Mouse (Mus musculus) thymus, postnatal 4 days (tissue): Measurements from ENCODE around the gene Mavs.
"Not testable (repeated sequence)": the region's sequence is repeated elsewhere in the genome, so short reads cannot be mapped to it uniquely, and the experiment has no call there.

Experiments
- DNase-seq: peaks from one replicate; pipeline ENCODE4 v3.0.0; 2021

Mavs gene

GRCm38 (mm10) chr2:131211026-131211615 is 22.7 kb upstream of the Mavs start:
- DNase-seq = no peak

DNA sequence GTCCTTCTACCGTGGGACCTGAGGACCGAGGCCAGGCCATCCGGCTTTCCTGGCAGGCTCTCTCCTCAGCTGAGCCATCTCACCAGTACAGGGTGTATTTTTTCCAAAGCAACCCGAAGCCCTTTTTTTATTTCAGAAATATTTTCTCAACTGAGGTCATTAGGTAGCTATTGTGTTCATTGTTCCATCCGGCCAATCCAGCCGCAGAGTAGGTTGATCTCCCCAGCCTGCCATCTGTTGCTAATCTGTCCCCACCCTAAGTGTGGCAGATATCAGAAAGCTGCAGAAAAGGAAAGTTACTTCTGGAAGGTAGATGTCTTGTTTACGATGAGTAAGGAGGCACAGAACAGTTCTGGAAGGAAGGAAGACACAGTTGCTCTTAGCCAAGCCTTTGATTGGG is 20.1 kb upstream of the Mavs start:
- no peak for DNase-seq

DNA sequence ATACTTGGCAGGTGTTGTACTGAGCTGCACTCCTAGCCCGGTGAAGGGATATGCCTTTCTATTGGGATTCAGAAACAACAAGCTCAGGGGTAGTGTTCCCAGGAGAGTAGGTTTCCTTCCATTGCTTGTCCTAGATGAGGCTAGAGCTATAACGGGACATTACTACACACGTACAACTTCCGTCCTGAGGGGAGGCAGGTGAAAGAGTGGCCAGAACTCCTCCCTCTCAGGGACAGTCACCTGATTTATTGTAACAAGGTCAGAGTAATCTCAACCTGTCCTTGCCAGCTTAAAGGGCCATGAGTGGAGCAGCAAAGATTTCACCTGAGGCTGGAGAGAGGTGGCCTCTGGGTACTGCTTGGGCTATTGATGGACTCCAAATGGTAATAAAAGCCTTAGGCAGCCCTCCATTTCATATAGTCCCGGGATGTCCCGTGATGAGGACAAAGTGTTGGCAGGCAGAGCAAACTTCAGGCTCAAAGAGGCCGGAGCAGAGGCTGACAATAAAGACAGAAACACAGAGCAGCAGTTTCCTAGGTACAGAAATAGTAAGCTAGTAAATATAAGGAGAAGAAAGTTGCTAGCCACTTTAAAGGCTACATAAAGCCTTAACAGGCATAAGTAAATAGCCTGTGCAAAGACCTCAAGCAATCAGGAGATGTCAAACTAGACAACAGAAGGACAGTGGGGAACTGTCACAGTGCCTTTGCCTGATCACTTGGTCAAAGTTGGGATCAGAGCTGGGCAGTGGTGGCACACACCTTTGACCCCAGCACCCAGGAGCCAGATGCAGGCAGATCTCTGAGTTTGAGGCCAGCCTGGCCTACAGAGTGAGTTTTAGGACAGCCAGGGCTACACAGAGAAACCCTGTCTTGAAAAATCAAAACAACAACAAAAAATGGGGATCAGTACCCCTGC is 17.7 kb upstream of the Mavs start:
- no peak for DNase-seq

DNA sequence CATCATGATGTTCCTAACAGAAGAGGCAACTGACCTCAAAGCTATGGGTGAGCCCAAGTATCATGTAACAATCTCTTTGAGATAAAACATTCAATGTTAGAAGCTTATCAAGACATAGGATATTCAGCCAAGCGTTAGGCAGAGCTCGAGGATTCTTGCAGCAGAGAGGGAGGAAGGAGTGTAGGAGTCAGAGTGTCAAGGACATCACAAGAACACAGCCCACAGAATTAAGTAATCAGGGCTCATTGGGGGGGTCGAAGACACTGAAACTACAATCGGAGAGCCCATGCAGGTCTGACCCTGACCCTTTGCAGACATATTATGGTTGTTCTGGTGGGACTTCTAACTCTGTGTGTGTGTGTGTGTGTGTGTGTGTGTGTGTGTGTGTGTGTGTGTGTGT is 13.8 kb upstream of the Mavs start:
- no peak for DNase-seq

- DNase-seq = no peak
Observed at GRCm38 (mm10) chr2:131221853-131222515, 11.9 kb upstream of the Mavs start.

GRCm38 (mm10) chr2:131222562-131222961 is 11.3 kb upstream of the Mavs start:
- DNase-seq = no peak

DNA sequence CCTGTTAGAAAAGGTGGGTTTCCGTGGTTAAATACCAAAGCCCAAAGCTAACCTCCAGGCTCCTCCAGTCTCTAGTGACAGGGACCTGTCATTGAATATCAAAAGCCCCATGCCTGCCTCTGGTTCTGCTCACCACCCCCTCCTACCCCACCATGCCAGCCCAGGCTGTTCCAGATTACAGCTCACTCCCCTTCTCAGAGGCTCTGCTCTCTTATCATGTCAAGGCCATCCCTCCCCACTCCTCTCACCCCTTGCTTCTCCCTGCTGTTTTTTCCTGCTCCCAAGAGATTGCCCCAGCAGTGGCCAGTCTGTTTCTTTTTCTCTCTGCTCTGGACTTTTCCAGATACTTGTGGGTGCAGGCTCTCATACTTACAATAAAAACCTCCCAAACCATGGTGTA is 10.3 kb upstream of the Mavs start:
- DNase-seq = no peak

GRCm38 (mm10) chr2:131225178-131225577 is 8.7 kb upstream of the Mavs start:
- no peak for DNase-seq

GRCm38 (mm10) chr2:131226669-131227068 is 7.2 kb upstream of the Mavs start:
- DNase-seq = not testable (repeated sequence)

GRCm38 (mm10) chr2:131227243-131227642 is 6.6 kb upstream of the Mavs start:
- DNase-seq = no peak

DNA sequence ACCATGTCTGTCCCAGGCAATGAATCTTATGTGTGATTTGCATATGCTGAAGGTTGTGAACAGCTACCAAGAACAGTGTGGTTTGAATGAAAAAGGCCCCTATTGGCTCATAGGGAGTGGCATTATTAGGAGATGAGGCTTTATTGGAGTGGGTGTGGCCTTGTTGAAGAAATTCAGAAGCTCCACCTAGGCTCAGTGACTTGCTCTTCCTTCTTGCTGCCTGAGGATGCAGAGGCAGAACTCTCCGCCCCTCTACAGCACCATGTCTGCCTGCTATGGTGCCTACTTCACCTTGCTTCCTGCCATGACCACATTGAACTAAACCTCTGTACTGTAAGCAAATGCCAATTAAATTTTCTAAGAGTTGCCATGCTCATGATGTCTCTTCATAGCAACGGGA is 1.3 kb upstream of the Mavs start:
- DNase-seq = no peak

DNA sequence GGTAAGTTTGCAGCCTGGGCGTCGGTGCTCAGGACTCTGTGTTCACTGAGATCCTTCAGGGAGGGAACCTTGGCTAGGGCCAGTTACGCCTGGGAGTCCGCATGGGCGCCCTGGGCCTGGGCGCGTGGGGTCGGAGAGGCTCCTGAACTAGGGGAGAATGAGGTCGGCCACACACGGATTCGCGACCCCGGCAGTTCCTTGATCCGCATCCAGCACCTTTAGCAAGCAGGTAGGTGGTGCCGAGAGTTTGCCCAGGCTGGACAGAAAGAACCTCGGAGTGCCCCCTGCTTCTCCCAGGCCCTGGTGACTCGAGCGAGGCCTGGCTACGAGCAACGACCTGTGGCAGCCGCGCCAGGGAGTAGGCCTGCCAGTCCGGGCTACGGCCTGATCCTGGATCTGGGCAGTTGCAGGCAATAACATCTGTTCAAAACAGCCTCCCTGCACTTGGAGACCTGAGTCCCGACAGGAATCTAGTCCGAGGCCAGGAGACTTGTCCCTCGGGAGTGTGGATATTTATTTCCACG is 326 bp downstream of the Mavs start:
- DNase-seq = no peak

DNA sequence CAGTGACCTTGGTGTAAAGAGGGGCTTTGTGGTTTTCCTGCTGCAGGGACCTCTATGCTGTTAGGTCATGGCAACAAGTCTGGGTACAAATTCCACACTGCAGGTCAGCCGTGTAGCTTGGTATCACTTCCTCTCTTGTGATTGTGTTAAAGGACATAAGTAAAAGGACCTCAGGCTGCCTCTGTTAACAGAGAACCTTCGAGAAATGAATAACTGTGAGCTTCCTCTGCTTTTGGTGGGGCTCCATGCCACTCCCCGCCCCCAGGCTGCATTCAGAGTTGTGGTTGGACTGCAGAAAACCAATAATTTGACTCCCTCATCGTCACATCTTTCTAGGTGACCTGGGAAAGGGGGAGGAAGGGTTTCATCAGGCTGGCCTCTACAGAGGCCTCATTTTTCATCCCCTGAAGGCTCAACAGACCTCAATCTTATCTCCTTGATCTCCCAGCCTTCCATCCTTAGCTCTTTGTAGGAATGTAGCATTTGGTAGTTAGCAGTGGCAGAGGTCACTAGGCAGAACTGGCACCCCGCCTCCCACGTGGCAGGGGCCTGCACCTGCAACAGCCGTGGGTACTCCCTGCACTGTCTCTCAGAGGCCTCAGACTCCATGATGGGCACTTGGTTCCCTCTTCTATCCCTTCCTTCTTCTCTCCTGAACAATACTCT is 1.2 kb downstream of the Mavs start:
- DNase-seq = no peak

DNA sequence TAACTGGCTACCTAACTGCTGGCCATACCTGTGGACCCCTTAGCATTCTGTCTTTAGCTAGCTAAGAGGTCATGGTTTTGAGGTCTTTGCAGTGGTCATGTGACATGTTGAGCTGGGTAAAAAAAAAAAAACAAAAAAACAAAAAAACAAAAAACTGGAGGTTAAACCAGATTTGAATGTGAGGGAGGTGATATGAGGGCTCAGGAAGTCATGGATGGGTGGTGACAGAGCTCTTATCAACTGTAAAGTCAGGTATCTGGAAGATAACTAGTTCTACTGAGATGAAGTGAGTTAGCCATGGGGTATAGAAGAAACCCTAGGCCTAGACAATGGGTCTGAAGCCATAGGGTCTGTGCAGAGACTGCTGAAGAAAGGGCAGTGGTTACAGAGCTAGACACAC is 8.3 kb downstream of the Mavs start:
- no peak for DNase-seq

DNA sequence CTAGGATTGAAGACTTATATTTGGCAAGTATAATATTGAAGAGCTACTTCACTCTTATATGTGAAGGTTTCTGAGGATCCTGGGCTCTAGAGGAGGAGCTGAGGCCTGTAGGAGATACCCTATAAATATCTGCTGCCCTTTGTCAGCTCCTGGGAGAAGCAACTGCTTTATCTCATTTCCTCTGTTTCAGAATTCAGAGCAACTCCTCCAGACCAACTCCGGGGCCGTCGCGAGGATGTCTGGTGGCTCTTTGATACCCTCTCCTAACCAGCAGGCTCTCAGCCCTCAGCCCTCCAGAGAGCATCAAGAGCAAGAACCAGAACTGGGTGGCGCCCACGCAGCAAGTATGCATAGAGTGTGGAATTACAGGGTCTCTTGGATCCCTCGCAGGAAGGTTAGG is 9.1 kb downstream of the Mavs start:
- no peak for DNase-seq

DNA sequence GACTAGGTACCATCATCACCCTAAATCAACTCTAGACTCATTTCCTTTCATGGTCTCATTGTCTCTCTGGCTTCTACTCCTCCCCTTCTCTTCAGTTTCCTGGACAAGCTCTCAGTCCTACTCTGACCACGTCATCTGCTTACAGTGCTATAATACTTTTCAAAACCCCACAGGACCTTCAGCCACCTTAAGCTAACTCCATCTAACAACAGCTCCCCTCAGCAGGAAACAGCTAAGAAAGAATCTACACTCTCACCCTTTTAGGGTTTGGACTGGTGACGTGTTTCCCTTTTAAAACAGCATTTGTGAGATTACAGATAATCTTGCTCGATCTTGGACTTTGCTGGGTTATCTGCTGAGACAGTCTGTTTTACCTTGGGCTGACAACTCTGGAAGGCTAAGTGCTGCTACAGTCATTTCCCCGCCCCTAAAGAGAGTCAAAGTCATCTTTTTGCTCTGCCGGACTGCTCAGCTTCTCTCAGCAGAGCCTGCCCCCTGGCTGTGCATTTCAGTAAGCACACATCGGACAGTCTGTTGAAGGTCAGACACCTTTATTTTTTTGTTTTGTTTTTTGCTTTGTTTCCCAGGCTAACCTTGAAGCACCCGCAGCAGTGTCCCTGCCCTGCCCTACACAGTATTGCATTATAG is 19.9 kb downstream of the Mavs start:
- peak; percentile 70 for DNase-seq

GRCm38 (mm10) chr2:131254329-131254713 is 20.5 kb downstream of the Mavs start:
- DNase-seq = no peak

GRCm38 (mm10) chr2:131255738-131256137 is 21.9 kb downstream of the Mavs start:
- peak; percentile 53 for DNase-seq

- DNase-seq = no peak
Observed at GRCm38 (mm10) chr2:131258693-131259092, 24.8 kb downstream of the Mavs start.

- DNase-seq = no peak
Observed at GRCm38 (mm10) chr2:131260544-131261307, 26.9 kb downstream of the Mavs start.

GRCm38 (mm10) chr2:131261481-131262212 is 27.8 kb downstream of the Mavs start:
- no peak for DNase-seq
